Mouse (Mus musculus): Measurements from ENCODE around the gene Ube2h.
"Not testable (repeated sequence)": the region's sequence is repeated elsewhere in the genome, so short reads cannot be mapped to it uniquely, and the experiment has no call there.

- TF ChIP-seq POLR2A (IDR thresholded peaks at IDR 0.05; ENCODE audit: borderline replicate concordance, insufficient read depth, low read length); CTCF (IDR thresholded peaks at IDR 0.05; ENCODE audit: borderline replicate concordance, insufficient read depth, low read depth, low read length): not testable (repeated sequence)
These were observed 454 bp downstream of the Ube2h start for GRCm38 (mm10) chr6:30303771-30304398.
